Mouse (Mus musculus) kidney, adult 2 months (tissue): ENCODE data around the gene Hoxc5.

ENCODE experiments used
- CTCF ChIP-seq: fragments of 200-500 bp; conservative IDR thresholded peaks from 2 replicates; pipeline ENCODE4 v1.5.1; 2011; ENCODE audit warnings: low read depth, mild to moderate bottlenecking, control low read depth, low read length, moderate library complexity, mixed read lengths; ENCODE audit not compliant: insufficient read depth, insufficient read length
- POLR2A ChIP-seq: fragments of 200-500 bp; IDR thresholded peaks from one replicate; pipeline ENCODE4 v1.6.1; 2011; ENCODE audit warnings: low read depth, low read length, control low read depth

DNA sequence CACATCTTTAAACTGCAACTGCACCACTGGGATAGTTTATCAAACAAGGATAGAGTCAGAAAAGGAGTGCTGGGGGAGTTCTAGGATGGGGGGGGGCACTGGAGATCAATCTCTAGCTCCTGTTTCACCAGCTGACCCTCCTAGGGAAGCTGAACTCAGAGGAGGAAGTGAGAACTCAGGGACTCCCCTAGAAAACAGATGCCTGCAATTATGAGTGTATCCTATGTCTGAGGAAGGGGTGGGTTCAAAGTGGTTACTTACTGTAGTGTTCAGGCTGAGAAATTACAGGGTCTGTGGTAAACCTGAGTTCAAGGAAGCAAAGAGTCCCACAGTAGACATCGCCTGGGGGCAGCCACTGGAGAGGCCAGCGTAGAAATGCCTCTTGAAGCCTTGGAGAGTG lies 84.4 kb downstream of the Hoxc5 start:
- TF ChIP-seq CTCF (no peak), POLR2A (no peak)
